Mouse (Mus musculus) lung, adult 2 months (tissue): ENCODE data around the gene Nav2. TPM values are rescaled to one million over a fixed set of nuclear protein-coding genes. Genes with fewer than 3 reads are reported as not detected.

Experiments
- DNase-seq: peaks from one replicate; pipeline ENCODE4 v3.0.0; 2022
- H3K4me1 ChIP-seq: fragments of 200-500 bp; 2 replicates; pipeline ENCODE4 v1.6.1; 2011; ENCODE audit warnings: low read length; ENCODE audit not compliant: control insufficient read depth, insufficient read depth
- H3K4me3 ChIP-seq: fragments of 200-500 bp; replicated peaks from 2 replicates; pipeline ENCODE3; 2011; ENCODE audit warnings: low read depth, mild to moderate bottlenecking, control low read depth, low read length; ENCODE audit errors: extremely low read depth
- CTCF ChIP-seq: fragments of 200-500 bp; IDR thresholded peaks from 2 replicates; pipeline ENCODE4 v1.5.1; 2011; ENCODE audit warnings: mild to moderate bottlenecking, low read length, control low read depth; ENCODE audit not compliant: insufficient read depth
- POLR2A ChIP-seq: fragments of 200-500 bp; IDR thresholded peaks from 2 replicates; pipeline ENCODE4 v1.6.1; 2011; ENCODE audit warnings: low read depth, mild to moderate bottlenecking, control low read depth, low read length, borderline replicate concordance; ENCODE audit errors: extremely low read depth
- WGBS: fragments of 180-500 bp; shearing (Covaris S2); methylation state at CpG from one replicate; pipeline ENCODE4 v1.1.7; 2018; 5-methylcytosine and 5-hydroxymethylcytosine counted together
- polyA plus RNA-seq: library from polyadenylated mRNA; depleted of rRNA; stranded (reverse); fragments of >200 nt; gene quantifications from 2 replicates; pipeline ENCODE4 v1.2.3, GENCODE M21; 2012

The Nav2 gene
- polyA plus RNA-seq, 1 experiment: 33.9 TPM

DNA sequence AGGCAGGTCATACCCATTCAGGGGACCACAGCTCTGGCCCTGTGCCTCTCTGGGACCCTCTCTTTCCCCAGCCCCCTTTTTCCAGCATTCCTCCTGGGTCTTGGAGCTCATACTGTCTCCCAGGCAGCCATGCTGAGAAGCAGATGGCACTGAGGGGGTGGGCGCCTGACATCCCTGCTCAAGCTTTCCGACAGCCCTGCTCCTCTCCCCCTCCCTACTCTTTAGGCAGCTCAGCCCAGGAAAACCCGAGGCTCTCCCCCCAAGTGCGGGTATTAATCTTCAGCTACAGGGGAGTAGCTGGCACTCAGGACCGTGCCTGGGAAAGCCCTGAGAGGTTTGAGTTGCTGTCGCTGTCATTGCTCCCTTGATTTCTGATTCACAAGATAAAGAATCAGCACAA, 290.9 kb downstream of the Nav2 start:
- TF ChIP-seq POLR2A: no peak
- TF ChIP-seq CTCF: no peak
- H3K4me1 ChIP-seq: peaks cover 2% of the 10 kb centered on the region; the same call in 1 of the 2 replicates
- DNase-seq: no peak
- H3K4me3 ChIP-seq: no peak overlapping the region
- WGBS: 47% methylated on average over 6 of the region's 6 CpGs

DNA sequence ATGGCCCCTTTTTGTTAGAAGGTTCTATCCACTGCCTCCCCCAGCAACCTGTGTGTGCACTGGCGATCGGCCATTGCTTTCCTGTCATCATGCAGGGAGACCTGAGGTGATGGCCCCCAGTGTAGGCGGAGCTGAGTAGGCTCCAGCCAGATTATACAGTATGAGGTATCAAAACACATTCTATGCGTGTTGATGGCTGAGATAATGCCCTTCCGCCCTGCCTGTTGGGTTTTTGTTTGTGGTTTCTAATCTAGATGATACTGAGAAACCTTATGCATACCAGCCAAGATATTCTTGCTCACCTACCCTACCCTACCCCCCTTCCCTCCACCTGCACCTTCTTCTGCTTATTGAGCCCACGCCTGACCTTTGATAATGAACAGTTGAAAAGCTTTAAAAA, 291.8 kb downstream of the Nav2 start:
- 83% methylated on average over 6 of the region's 6 CpGs for WGBS

DNA sequence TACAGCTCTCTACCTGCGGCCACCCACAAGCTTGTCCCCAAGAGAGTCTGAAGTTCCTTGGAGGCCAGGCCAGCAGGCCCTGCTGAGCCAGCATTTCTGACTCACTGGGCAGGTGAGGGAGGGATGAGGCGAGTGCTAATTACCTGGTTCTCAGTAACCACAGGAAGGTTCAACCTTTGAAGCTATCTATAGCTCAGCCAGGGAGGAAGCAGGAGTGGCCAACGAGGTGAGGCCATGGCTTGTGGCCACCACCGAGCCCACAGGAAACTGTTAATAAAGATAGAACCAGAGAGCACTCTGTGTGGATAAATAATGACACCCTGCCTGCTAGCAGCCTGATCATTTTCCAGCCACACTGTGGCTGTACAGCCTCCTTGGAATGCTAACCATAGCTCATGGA, 294.5 kb downstream of the Nav2 start:
- TF ChIP-seq CTCF (no peak), POLR2A (no peak)
- WGBS: 43% methylated on average over 4 of the region's 4 CpGs
- Histone ChIP-seq H3K4me1 (no peaks in the 10 kb centered on the region), H3K4me3 (no peak overlapping the region)
- DNase-seq: no peak

More for the DNA sequence above, 291.8 kb downstream of the Nav2 start:
- TF ChIP-seq POLR2A (no peak), CTCF (no peak)
- no peak for DNase-seq
- peaks cover 2% of the 10 kb centered on the region; the same call in 1 of the 2 replicates for H3K4me1 ChIP-seq
- no peak overlapping the region for H3K4me3 ChIP-seq

DNA sequence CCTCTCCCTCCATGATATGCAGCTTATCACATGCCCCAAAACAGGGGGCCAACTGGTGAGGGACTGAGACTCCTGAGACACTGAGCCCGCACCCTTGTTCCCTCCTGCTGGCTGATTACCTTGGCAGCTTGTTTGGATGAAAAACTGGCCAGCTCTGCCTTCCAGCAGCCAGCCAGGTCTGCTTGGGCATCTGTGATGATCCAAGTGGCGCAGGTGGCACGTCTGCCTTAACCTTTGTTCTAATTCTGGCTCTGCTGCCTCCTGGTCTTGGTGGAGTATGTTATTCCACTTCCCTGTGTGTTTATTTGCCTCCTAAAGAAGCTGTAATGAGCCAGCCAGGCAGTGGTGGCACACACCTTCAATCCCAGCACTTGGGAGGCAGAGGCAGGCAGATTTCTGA, 296.3 kb downstream of the Nav2 start:
- TF ChIP-seq CTCF (no peak), POLR2A (no peak)
- Histone ChIP-seq H3K4me3 (no peak overlapping the region), H3K4me1 (no peaks in the 10 kb centered on the region)
- no peak for DNase-seq
- WGBS: 83% methylated on average over 3 of the region's 3 CpGs

DNA sequence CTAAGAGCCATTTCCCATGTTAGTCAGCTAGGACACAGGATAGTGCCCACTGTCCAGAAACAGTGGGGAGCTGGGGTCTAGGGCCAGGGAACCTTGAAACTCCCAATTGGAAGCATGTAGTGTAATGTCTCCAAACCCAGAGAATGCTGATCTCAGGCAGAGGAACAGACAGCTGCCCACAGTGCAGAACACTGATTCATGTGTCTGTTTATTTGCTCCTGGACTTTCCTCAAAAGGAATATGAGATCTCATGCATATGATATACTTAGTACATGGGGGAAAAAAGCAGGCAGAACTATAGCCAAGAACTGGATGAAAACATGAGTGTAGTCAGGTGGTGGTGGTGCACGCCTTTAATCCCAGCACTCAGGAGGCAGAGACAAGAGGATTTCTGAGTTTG, 297.0 kb downstream of the Nav2 start:
- no peaks in the 10 kb centered on the region for H3K4me1 ChIP-seq
- TF ChIP-seq CTCF (no peak), POLR2A (no peak)
- WGBS: 86% methylated on average over 1 of the region's 1 CpGs
- no peak for DNase-seq
- no peak overlapping the region for H3K4me3 ChIP-seq

DNA sequence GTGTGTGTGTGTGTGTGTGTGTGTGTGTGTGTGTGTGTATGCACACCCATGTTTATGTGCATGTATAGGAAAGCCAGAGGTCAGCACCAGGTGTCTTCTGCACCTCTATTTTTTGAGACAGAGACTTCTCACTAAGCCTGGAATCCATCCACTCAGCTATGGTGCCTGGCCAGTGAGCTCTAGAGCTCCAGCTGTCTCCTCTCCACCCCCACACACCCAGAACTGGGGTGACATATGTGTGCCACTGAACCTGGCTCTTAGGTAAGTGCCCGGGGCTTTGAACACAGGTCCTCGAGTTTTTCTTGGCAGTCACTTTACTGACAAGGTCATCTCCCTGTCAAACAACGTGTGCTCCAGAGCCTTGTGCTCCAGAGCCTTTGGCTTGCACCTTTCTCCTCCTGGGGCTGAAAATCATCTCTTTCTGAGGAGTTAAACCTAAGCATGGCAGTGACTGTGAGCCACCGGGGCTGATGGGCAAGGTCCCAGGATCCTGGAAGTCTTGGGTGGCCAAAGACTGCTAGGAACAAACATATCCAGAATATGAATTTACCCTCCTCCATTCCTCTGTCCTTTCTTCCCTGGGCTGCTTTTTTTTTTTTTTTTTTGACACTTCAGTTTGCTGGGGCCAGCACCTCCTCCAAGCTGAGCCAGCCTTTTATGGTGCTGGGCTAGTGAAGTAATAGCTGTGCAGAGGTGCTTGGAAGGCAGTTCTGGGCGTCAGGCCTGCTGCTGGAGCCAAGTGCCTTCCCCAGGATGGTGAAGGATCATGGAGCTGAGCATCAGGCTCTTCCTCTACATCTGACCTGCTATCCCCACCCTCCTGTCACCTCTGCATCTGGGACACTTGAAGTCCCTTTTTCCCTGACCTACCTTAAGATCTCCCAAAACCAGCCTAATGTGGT, 298.5 kb downstream of the Nav2 start:
- TF ChIP-seq CTCF (no peak), POLR2A (no peak)
- no peak overlapping the region for H3K4me3 ChIP-seq
- no peak for DNase-seq
- 49% methylated on average over 5 of the region's 5 CpGs for whole genome bisulfite sequencing
- H3K4me1 ChIP-seq: no peaks in the 10 kb centered on the region

DNA sequence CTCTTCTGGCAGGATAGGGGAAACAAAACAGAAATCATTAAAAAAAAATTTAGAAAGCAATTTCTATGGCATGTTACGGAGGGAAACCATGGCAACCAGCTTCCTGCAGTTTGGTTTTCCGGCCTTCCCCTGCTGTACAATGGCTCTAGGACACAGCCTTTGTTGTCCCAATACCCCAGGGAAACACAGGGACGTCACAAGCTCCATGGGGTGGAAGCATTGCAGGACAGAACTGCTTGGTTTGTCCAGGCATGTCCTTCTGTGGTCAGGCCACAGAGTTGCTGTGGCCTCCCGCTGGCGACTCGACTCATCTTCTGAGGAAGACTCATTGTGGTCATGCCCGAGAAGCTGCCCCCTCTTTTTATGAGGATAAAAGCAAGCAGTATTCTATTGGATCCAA, 301.0 kb downstream of the Nav2 start:
- TF ChIP-seq CTCF (no peak), POLR2A (no peak)
- DNase-seq: no peak
- Histone ChIP-seq H3K4me1 (no peaks in the 10 kb centered on the region; the same call in 1 of the 2 replicates), H3K4me3 (no peak overlapping the region)
- 74% methylated on average over 7 of the region's 7 CpGs for WGBS

DNA sequence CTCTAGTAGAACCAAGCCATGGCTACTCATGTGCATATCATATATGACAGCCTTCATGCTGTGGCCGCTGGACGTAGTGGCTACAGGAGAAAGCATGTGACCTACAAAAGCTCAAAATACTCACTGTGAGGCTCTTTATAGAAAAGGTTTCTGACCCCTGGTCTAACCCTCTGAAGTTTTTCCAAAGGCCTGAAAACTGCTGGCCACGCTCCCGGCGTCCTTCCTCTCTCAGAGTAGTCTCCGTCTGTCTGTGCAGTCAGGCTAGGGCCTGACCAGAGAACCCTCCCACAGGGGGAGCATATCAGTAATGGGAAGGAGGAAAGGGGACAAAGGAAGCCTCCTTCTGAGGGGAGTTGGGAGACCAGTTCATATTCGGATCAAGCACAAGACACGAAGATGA, 302.2 kb downstream of the Nav2 start:
- no peak for DNase-seq
- 78% methylated on average over 8 of the region's 8 CpGs for WGBS

DNA sequence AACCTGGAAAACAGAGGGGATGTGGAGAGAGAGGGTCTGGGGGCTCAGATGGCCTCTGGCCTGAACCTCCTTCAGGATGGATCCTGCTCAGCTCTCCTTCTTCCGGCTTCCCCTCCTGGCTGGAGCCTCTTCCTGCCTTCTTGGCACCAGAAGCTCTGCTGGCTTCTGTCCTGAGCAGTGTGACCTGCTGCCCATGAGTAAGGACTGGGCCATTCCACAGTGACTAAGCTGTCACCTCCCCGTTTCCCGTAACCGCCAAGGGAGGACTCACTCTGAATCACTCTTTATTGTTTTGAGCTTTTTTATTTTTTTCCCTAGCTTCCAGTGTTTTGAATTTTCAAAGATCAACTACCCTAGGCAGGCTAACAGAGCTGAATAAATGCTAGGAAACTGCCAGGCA, 304.5 kb downstream of the Nav2 start:
- TF ChIP-seq POLR2A: no peak
- TF ChIP-seq CTCF: no peak
- Histone ChIP-seq H3K4me1 (no peaks in the 10 kb centered on the region; the same call in 1 of the 2 replicates), H3K4me3 (no peak overlapping the region)
- no peak for DNase-seq
- 29% methylated on average over 4 of the region's 4 CpGs for whole genome bisulfite sequencing

More for the DNA sequence above, 302.2 kb downstream of the Nav2 start:
- no peak for TF ChIP-seq POLR2A
- H3K4me1 ChIP-seq: no peaks in the 10 kb centered on the region; the same call in 1 of the 2 replicates
- no peak overlapping the region for H3K4me3 ChIP-seq

DNA sequence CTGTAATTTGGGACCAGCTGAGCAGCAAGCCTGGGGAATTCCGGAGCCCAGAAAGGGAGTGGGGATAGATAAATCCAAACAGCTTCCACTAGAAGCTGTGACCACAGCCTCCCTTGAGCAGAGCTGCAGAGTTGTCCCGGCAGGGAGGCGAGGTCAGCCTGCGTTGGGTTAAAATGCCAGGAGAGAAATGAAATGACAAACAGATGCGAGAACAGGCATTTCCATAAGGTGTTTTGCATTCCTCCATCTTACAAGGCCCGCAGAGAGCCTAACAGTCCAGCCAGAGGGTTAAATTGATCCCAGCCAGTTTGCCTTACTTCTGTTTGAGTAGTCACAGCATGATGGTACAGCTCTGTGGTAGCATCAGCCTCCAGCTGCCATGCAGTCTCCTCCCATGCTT, 309.3 kb downstream of the Nav2 start:
- TF ChIP-seq CTCF: no peak
- no peak for TF ChIP-seq POLR2A
- 88% methylated on average over 6 of the region's 6 CpGs for WGBS
- no peak for DNase-seq
- H3K4me1 ChIP-seq: no peaks in the 10 kb centered on the region; the same call in 1 of the 2 replicates
- no peak overlapping the region for H3K4me3 ChIP-seq
